Mouse (Mus musculus): ENCODE data around the gene Nsf. TPM values are rescaled to one million over a fixed set of nuclear protein-coding genes. Genes with fewer than 3 reads are reported as not detected.
A peak's percentile ranks its signal among the peaks of the same experiment; 100 is the strongest.
"Not testable (repeated sequence)": the region's sequence is repeated elsewhere in the genome, so short reads cannot be mapped to it uniquely, and the experiment has no call there.

Nsf gene
- polyA plus RNA-seq (2012; ENCODE audit: insufficient read depth, insufficient read length, missing spikeins): 12.2 and 17.1 TPM in 2 replicates

DNA sequence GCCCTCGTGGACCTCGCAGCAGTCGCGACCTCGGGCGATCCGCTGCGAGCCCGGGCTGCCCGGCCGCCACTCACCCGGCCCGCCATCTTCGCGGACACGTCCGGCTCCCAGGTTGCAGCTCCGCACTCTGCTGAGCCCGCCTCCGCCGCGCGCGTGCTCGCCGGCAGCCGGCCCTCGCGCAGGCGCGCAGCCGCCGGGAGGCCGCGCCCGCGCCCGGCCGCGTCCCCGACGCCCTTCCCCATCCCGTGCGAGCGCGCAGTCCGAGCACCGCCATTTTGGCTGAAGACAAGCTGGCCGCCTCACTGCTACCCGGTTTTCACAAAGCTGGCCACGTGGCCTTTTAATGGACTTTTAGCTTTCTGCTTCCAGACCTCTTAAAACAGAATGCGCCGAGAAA, at the start of gene Nsf:
TSS of gene Nsf (minus strand) at position 161 of the 397 bp plus-strand sequence.
- peak within 1 kb of the TSS; percentile 78 for H3K27ac ChIP-seq (replicated peaks; ENCODE audit: low read depth, low read length)
- H3K4me3 ChIP-seq (ENCODE audit: insufficient read depth, low read depth, low read length): peak within 1 kb of the TSS; percentile 93
- H3K4me1 ChIP-seq (ENCODE audit: control insufficient read depth, insufficient read depth, insufficient read length, low read length): peaks cover 4% of the 10 kb centered on the region; the same call in 1 of the 2 replicates

DNA sequence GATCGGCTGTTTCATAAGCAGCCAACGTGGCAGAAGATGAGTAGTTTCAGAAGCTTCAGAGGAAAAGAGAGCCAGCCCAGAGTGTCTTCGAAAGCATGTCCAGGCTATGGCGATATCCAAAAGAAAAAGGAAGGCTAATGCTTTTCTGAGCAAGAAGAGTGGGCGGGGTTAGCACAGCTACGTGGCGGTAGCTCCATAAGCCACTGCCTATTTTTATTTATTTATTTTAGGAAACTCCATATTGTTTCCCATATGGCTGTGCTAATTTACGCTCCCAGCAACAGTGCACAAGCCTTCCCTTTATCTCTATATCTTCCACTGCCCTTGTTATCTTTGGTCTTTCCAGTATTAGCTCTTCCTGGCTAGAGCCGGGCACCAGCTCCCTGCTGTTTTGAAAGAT, 49.5 kb upstream of the Nsf start:
- no peak overlapping the region for H3K27ac ChIP-seq (replicated peaks; ENCODE audit: low read depth, low read length)
- no peak overlapping the region for H3K4me3 ChIP-seq (ENCODE audit: insufficient read depth, low read depth, low read length)
- no peaks in the 10 kb centered on the region for H3K4me1 ChIP-seq (ENCODE audit: control insufficient read depth, insufficient read depth, insufficient read length, low read length)

DNA sequence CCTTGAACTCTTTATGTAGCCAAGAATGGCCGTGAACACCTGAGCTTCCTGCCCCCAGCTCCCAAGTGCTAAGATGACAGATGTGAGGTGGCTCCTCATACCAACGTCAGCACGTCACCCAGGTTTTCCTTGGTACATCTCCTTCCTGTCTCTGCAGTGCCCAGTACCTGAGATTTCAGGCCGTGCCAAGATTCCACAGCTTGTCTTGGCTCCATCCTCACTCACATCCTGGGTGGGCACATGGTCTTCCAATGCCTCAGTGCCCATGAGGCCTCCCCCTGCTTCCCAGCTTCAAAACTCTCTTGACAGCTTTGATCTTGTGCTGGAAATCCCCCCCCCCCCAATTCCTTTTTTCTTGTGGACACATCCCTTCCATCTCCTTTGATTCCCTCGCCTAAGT, 48.3 kb upstream of the Nsf start:
- no peak overlapping the region for H3K27ac ChIP-seq (replicated peaks; ENCODE audit: low read depth, low read length)
- no peak overlapping the region for H3K4me3 ChIP-seq (ENCODE audit: insufficient read depth, low read depth, low read length)
- H3K4me1 ChIP-seq (ENCODE audit: control insufficient read depth, insufficient read depth, insufficient read length, low read length): no peaks in the 10 kb centered on the region

DNA sequence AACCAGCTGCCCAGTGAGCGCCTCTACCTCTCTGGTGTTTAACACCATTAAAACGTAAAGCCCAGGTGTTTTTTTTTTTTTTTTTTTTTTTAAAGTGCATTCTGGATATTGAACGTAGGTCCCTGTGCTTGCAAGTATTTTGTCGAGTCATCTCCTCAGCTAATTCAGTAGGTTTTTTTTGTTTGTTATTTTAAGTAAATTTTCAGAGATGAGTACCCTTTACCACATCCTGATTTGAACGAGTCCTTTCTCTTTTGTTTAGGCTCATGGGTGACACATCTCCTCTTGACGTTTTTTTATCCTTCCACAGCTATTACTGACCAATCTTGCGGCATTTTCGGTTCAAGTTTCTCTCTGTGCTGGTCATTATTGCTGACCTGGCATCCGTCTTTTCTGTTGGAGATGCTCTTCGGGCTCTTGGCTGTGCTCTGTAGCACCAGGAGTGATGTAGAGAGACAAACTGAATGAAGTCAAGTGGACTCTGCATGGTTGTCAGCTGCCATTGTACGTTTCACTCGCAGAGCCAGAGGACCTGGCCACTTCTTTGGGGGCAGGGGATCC, 47.6 kb upstream of the Nsf start:
- no peak overlapping the region for H3K27ac ChIP-seq (replicated peaks; ENCODE audit: low read depth, low read length)
- no peaks in the 10 kb centered on the region for H3K4me1 ChIP-seq (ENCODE audit: control insufficient read depth, insufficient read depth, insufficient read length, low read length)
- H3K4me3 ChIP-seq (ENCODE audit: insufficient read depth, low read depth, low read length): no peak overlapping the region

DNA sequence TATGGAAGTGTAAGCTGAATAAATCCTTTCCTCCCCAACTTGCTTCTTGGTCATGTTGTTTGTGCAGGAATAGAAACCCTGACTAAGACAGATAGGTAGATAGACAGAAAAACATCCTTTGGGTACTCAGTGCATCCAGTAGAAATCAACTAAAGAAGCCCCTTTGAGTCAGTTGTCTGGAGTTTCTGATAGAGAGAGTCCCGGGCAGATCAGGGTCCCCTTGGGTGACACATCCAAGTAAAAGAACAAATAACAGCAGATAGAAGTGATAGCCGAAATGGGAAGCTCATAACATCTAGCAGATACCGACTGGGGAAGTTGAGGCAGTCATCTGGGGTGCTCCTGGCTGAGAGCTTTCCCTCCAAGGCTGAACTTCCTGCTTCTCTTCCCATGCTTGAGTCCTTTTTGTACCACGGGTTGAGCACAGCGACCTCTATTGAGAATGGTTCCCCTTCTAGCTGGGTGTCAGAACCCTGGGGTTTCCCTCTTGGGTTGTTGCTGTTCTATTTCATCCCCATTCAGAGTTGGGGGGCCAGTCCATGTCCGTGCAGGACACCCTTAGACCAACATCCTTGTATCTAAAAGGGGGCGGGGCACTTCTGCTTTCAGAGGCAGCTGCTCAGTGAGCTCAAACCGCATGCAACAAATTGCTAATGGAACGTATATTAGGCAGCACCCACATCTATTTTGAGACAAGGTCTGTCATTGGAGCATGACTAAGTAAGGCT, 47.0 kb upstream of the Nsf start:
- Histone ChIP-seq H3K4me3 (ENCODE audit: insufficient read depth, low read depth, low read length) (no peak overlapping the region), H3K4me1 (ENCODE audit: control insufficient read depth, insufficient read depth, insufficient read length, low read length) (no peaks in the 10 kb centered on the region), H3K27ac (replicated peaks; ENCODE audit: low read depth, low read length) (no peak overlapping the region)

DNA sequence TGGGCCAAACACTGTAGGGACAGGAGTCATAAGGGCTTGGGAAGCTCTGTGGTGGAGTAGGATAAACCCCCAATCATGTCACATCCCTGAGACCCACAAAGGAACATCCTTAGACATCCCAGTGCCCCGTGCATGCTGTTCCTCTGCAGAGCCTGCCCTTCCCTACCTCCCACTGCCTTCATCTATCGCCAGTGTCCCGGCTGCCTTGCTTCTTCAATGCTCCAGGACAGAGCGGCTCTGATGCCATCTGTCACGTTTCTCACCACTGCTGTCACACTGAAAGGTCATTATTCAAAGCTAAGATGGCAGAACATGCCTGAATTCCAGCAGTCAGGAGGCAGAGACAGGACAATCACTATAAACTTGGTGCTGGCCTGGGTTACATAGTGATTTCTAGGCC, 44.9 kb upstream of the Nsf start:
- no peak overlapping the region for H3K27ac ChIP-seq (replicated peaks; ENCODE audit: low read depth, low read length)
- H3K4me1 ChIP-seq (ENCODE audit: control insufficient read depth, insufficient read depth, insufficient read length, low read length): no peaks in the 10 kb centered on the region
- no peak overlapping the region for H3K4me3 ChIP-seq (ENCODE audit: insufficient read depth, low read depth, low read length)

DNA sequence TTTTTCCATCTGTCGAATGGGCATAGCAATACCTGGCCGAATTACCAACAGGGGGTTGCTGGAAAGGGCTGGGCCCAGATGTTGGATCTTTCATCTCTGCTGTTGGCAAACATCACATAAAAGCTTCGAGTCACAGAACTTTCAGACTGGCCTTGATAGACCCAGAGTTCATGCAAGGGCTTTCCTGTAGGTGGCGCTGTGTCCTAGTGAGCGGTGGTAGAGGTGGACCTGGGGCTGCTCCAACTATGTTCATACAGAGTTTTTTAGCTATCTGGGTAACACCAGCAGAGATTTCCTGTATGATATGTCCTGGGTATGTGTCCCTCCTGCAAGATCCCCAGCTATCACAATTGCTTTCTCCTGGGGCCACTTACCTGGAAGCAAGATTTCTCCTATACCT, 43.5 kb upstream of the Nsf start:
- H3K4me3 ChIP-seq (ENCODE audit: insufficient read depth, low read depth, low read length): no peak overlapping the region
- no peak overlapping the region for H3K27ac ChIP-seq (replicated peaks; ENCODE audit: low read depth, low read length)
- H3K4me1 ChIP-seq (ENCODE audit: control insufficient read depth, insufficient read depth, insufficient read length, low read length): no peaks in the 10 kb centered on the region

DNA sequence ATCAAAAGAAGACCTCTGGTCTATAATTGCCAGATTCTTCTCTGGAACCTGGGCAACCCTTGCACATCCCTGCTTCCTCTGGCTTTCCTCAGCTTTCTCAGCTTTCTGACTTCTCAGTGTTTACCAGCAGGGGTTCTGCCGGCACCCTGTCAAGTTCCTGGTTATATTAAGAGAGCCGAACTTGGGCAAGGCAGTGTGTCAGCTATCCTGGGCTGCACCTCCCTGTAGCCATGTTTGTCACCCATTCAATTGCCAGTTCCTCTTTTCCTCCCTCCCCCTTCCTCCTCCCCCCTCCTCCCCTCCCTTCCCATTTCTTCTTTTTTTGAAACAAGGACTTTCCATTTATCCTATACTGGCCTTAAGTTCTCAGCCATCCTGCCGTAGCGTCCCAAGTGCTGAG, 38.8 kb upstream of the Nsf start:
- no peak overlapping the region; the same call in 1 of the 2 replicates for H3K27ac ChIP-seq (replicated peaks; ENCODE audit: low read depth, low read length)
- no peaks in the 10 kb centered on the region for H3K4me1 ChIP-seq (ENCODE audit: control insufficient read depth, insufficient read depth, insufficient read length, low read length)
- no peak overlapping the region for H3K4me3 ChIP-seq (ENCODE audit: insufficient read depth, low read depth, low read length)

DNA sequence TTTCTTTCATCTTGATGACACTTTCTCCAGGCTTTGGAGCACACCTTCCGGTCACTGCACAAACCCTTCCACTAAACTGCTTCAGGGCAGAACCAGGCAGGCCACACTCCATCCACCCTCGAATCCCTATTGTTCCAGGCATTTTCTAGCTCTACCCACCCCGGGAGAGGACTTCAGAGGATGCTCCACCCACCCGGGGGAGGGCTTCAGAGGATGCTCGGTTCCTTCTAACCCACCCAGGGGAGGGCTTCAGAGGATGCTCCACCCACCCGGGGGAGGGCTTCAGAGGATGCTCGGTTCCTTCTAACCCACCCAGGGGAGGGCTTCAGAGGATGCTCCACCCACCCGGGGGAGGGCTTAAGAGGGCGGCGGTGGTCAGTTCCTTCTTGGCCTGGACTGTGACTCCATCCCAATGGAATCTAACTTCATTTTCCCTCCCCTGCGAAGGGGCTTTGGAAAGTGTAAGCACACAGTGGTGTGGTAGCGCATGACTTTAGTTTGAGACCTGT, 36.2 kb upstream of the Nsf start:
- H3K4me3 ChIP-seq (ENCODE audit: insufficient read depth, low read depth, low read length); H3K27ac ChIP-seq (replicated peaks; ENCODE audit: low read depth, low read length); H3K4me1 ChIP-seq (ENCODE audit: control insufficient read depth, insufficient read depth, insufficient read length, low read length): not testable (repeated sequence)

DNA sequence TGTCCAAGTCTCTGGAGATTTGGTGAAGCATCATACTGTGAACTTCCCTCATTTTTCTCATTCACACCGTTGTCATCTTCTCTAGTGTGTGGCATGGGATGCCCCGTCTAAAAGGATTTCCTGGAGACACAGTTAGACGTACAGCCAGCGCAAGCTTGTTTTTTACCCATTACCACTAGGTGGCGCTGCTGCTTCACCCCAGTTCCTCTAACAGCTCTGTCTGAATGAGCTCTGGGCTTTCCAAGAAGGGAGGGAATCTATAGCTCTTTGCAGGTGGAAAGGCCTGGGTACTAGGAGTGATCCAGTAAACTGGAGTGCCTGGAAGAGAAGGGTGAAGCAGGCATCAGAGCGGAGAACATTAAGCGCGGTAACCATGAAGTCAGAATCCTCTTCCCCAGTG, 33.6 kb upstream of the Nsf start:
- H3K4me3 ChIP-seq (ENCODE audit: insufficient read depth, low read depth, low read length): no peak overlapping the region
- no peak overlapping the region for H3K27ac ChIP-seq (replicated peaks; ENCODE audit: low read depth, low read length)
- no peaks in the 10 kb centered on the region for H3K4me1 ChIP-seq (ENCODE audit: control insufficient read depth, insufficient read depth, insufficient read length, low read length)

DNA sequence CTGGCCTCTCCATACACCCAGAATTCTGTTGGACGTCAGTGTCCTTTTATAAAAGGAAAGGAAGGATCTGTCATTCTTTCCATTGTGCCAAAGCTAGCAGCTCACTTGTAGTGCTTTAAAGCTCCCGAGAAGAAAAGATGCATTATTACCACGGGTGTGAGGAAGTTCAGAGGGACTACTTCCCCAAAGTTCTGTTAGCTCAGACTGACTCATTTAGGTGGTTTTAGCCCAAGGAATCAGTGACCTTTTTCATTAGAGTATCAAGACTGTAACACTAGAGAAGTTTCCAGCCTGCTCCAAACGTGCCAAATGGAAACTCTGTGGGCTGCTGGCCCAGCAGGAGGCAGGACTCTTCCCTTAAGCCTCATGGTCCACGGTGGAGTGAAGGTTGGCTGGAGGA, 30.2 kb upstream of the Nsf start:
- H3K27ac ChIP-seq (replicated peaks; ENCODE audit: low read depth, low read length): peak overlapping the region; percentile 69
- H3K4me1 ChIP-seq (ENCODE audit: control insufficient read depth, insufficient read depth, insufficient read length, low read length): peaks cover 2% of the 10 kb centered on the region; the same call in 1 of the 2 replicates
- no peak overlapping the region for H3K4me3 ChIP-seq (ENCODE audit: insufficient read depth, low read depth, low read length)

DNA sequence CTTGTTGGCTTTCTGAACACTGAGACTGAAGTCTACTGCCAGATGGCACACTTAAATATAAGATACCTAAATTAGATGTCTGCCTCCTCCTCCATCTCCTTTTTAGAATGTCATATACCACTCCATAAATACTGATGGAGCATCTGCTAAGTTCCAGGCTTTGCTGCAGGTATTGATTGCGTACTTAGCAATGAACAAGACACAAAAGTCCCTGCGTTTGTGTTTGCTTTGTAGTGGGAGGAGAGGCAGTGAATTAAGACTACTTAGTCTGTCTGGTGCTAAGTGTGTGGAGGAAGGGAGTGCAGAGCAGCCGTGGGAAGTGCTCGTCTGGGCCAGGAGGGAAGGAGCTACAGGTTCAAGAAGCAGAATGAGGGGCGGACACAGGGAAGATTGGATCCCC, 28.0 kb upstream of the Nsf start:
- Histone ChIP-seq H3K27ac (replicated peaks; ENCODE audit: low read depth, low read length) (no peak overlapping the region), H3K4me1 (ENCODE audit: control insufficient read depth, insufficient read depth, insufficient read length, low read length) (peaks cover 2% of the 10 kb centered on the region; the same call in 1 of the 2 replicates), H3K4me3 (ENCODE audit: insufficient read depth, low read depth, low read length) (no peak overlapping the region)

DNA sequence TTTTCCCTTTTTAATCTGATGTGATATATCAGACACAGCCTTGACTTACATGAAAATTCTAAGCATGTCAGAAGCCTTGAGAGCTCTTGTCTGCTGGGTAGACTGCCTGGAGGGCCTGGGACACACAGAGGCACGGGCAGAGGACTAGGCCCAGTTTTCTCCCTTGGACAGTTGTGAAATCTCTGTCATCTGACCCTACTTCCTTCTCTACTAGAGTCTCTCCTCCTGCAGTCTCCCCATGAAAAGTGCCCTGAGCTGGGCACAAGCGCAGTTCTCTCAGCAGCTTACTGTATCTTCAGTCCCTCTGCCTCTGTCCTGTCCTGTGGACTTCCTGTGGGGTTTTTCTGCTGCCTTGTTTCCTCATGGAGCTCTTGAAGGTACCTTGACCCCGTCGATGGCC, 25.5 kb upstream of the Nsf start:
- Histone ChIP-seq H3K4me3 (ENCODE audit: insufficient read depth, low read depth, low read length) (no peak overlapping the region), H3K27ac (replicated peaks; ENCODE audit: low read depth, low read length) (peak overlapping the region; percentile 73), H3K4me1 (ENCODE audit: control insufficient read depth, insufficient read depth, insufficient read length, low read length) (peaks cover 2% of the 10 kb centered on the region; the same call in 1 of the 2 replicates)

DNA sequence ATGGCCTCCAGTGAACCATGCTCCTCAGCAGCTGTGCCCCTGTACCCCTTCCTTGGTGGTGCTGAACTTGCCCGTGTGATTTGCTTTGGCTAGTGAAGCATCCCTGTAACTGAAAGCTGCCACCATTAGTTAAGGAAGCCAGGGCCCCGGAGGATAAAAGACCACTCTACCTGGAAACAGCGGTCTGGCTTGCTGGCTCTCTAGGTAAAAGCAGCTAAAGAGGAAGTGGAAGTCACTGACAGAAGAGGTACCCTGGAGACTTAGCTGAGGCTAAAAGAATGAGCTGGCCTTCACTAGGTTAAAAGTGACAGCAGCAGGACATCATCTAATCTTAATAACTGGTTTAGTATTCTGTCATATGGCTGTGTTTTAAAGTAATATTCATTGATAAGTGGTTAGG, 17.0 kb upstream of the Nsf start:
- H3K4me3 ChIP-seq (ENCODE audit: insufficient read depth, low read depth, low read length): no peak overlapping the region
- no peaks in the 10 kb centered on the region; the same call in 1 of the 2 replicates for H3K4me1 ChIP-seq (ENCODE audit: control insufficient read depth, insufficient read depth, insufficient read length, low read length)
- H3K27ac ChIP-seq (replicated peaks; ENCODE audit: low read depth, low read length): no peak overlapping the region

DNA sequence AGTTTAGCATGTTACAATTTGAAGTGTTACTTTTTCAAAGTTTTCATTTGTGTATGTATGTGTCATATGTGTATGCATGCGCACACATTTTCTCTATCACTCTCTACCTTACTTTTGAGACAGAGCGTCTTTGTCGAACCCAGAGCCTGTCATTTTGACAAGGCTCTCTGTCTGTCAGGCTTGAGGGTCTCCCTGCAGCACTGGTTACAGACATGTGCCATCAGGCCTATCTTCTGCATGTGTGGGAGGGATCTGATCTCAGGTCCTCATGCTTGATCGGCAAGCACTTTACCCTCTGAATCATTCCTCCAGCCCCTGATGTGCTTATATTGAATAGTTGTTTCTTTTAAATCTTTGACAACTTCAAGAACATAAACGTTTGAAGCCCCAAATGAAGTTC, 15.4 kb upstream of the Nsf start:
- H3K27ac ChIP-seq (replicated peaks; ENCODE audit: low read depth, low read length): no peak overlapping the region
- no peaks in the 10 kb centered on the region; the same call in 1 of the 2 replicates for H3K4me1 ChIP-seq (ENCODE audit: control insufficient read depth, insufficient read depth, insufficient read length, low read length)
- H3K4me3 ChIP-seq (ENCODE audit: insufficient read depth, low read depth, low read length): no peak overlapping the region

Measured in brown adipose tissue, adult 24 weeks (tissue).